Mouse (Mus musculus) embryonic fibroblast, embryonic 13.5 days (primary cell): ENCODE data around the gene Tmbim1. TPM values are rescaled to one million over a fixed set of nuclear protein-coding genes. Genes with fewer than 3 reads are reported as not detected.
A peak's percentile ranks its signal among the peaks of the same experiment; 100 is the strongest.
"Not testable (repeated sequence)": the region's sequence is repeated elsewhere in the genome, so short reads cannot be mapped to it uniquely, and the experiment has no call there.

ENCODE experiments used
- H3K27ac ChIP-seq: 2 replicates; pipeline ENCODE4 v1.5.1; 2012; ENCODE audit warnings: low read length, control low read depth, inconsistent platforms; ENCODE audit not compliant: insufficient read depth
- H3K4me1 ChIP-seq: 2 replicates; pipeline ENCODE4 v1.6.1; 2011; ENCODE audit warnings: low read length; ENCODE audit not compliant: control insufficient read depth, insufficient read depth
- H3K4me3 ChIP-seq: 2 replicates; pipeline ENCODE4 v1.5.1; 2011; ENCODE audit warnings: mild to moderate bottlenecking, control low read depth, low read length; ENCODE audit not compliant: insufficient read depth
- CTCF ChIP-seq: IDR thresholded peaks from 2 replicates; pipeline ENCODE4 v1.5.1; 2011; ENCODE audit warnings: mild to moderate bottlenecking, control low read depth, low read length, moderate library complexity, borderline replicate concordance; ENCODE audit not compliant: insufficient read depth
- POLR2A ChIP-seq: IDR thresholded peaks from 2 replicates; pipeline ENCODE4 v1.6.1; 2011; ENCODE audit warnings: low read depth, mild to moderate bottlenecking, control low read depth, low read length, moderate library complexity
- polyA plus RNA-seq: library from polyadenylated mRNA; stranded (reverse); fragments of >200 nt; gene quantifications from 2 replicates; pipeline ENCODE4 v1.2.4, GENCODE M21; 2011; ENCODE audit warnings: low read depth; ENCODE audit not compliant: missing spikeins, insufficient read length

The Tmbim1 gene
- polyA plus RNA-seq, 1 experiment = 88.6 TPM

GRCm38 (mm10) chr1:74331046-74331681 is 25.7 kb upstream of the Tmbim1 start:
- no peak overlapping the region for H3K4me3 ChIP-seq
- peaks cover 6% of the 10 kb centered on the region; the same call in 1 of the 2 replicates for H3K4me1 ChIP-seq
- H3K27ac ChIP-seq = no peak overlapping the region
- TF ChIP-seq CTCF (no peak), POLR2A (no peak)

DNA sequence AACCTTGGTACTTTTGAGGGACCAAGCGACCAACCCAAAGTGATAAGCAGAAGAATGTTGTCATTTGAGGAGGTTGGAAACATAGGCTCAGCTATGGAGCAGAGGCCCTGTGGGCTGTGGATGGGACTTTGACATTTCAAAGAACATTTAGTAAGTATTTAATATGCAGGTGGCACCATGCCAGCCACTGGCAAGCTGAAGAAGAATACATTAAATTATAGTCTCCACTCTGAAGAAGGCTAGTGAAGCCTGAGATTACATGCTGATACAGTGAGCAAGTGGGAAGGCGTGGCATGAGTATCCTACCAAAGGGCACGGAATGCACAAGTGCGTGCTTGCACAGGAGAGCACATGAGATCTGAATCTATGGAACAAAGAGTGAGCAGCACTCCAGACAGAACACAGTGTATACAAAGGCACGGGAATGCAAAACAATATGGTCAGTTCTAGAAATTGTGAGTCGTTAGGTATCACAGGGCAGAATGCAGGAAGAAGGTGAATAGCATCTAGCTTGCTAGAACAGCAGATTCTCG is 24.5 kb upstream of the Tmbim1 start:
- Histone ChIP-seq H3K4me3 (no peak overlapping the region), H3K4me1 (peaks cover 4% of the 10 kb centered on the region; the same call in 1 of the 2 replicates), H3K27ac (no peak overlapping the region)
- TF ChIP-seq CTCF (no peak), POLR2A (no peak)

- not testable (repeated sequence) for H3K4me1 ChIP-seq, H3K27ac ChIP-seq, H3K4me3 ChIP-seq
Observed at GRCm38 (mm10) chr1:74326916-74327315, 21.5 kb upstream of the Tmbim1 start.

- H3K4me3 ChIP-seq = no peak overlapping the region
- H3K27ac ChIP-seq = no peak overlapping the region
- H3K4me1 ChIP-seq = no peaks in the 10 kb centered on the region
- TF ChIP-seq CTCF = no peak
- TF ChIP-seq POLR2A = no peak
Observed at GRCm38 (mm10) chr1:74321396-74321795, 16.0 kb upstream of the Tmbim1 start.

DNA sequence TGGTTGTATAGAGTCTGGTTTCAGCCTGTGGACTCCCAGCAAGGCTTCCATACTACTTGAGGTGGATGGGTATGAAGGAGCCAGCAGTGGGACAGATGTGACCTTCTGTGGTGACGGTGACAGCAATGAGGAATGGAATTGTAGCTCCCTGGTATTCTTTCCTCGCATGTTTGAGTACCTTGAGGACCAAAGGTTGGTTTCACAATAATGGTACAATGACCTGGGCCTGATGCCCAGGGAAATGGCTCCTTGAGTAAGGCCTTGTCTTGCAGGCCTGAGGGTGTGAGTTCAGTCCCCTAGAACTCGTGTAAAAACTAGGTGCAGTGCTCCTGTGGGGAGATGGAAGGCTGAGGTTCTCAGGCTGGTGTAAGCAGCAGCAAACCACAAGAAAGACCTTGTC is 13.3 kb upstream of the Tmbim1 start:
- TF ChIP-seq CTCF (no peak), POLR2A (no peak)
- Histone ChIP-seq H3K27ac (no peak overlapping the region), H3K4me3 (no peak overlapping the region)

GRCm38 (mm10) chr1:74316114-74316827 is 10.8 kb upstream of the Tmbim1 start:
- TF ChIP-seq POLR2A = no peak
- no peak for TF ChIP-seq CTCF
- Histone ChIP-seq H3K27ac (no peak overlapping the region), H3K4me3 (no peak overlapping the region), H3K4me1 (no peaks in the 10 kb centered on the region)

More for the DNA sequence above, 13.3 kb upstream of the Tmbim1 start:
- H3K4me1 ChIP-seq = no peaks in the 10 kb centered on the region

DNA sequence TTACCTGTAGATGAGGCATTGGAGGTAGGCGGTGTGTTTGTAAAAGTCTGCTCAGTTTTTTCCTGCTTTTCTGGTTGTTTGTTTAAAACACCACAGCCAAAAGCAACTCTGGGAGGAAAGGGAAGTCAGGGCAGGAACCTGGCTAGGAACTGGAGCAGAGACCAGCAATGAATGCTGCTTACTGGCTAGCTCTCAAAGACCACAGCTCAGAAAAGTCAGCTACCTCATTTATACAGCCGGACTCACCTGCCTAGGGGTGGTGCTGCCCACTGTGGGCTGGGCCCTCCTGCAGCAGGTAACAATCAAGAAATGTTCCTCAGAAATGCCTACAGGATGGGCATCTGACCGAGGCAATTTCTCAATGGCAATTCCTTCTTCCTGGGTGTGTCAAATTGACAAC is 9.4 kb upstream of the Tmbim1 start:
- no peak for TF ChIP-seq CTCF
- no peak for TF ChIP-seq POLR2A
- Histone ChIP-seq H3K4me3 (no peak overlapping the region), H3K27ac (no peak overlapping the region), H3K4me1 (no peaks in the 10 kb centered on the region)

DNA sequence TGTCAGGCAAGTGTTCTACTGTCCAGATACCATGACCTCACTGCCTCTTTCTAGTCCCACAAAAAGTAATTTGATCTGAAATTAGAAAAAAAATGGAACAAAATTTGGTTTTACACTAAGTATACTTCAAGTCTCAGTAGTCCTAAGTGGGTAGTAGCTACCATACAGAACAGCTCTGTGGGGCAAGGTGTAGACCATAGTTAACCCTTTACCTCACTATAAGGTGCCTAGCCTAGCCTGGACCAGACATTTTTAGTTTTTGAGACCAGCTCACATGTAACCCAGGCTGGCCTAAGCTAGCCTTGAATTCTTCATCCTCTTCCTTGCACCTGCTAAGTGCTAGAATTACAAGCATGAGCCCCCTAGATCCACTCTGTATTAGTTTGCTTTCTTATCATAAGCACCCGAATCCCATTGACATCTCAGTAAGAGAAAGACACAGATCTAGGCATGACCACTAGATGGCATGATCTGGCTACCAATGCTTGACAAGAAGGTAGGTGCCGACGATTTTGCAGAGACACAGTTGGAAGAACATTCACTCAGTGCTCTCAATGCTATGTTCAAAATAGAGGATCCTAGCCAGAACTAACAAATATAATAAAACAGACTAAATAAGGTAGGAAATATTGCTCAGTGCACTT is 7.7 kb upstream of the Tmbim1 start:
- Histone ChIP-seq H3K4me1 (no peaks in the 10 kb centered on the region), H3K27ac (no peak overlapping the region), H3K4me3 (no peak overlapping the region)
- peak; percentile 37; the same call in 1 of the 2 replicates for TF ChIP-seq CTCF
- TF ChIP-seq POLR2A = no peak

GRCm38 (mm10) chr1:74309767-74310166 is 4.3 kb upstream of the Tmbim1 start:
- Histone ChIP-seq H3K4me3 (no peak overlapping the region), H3K4me1 (peaks cover 3% of the 10 kb centered on the region; the same call in 1 of the 2 replicates), H3K27ac (no peak overlapping the region)
- TF ChIP-seq CTCF = no peak
- no peak for TF ChIP-seq POLR2A
